Mouse (Mus musculus): Measurements from ENCODE around the gene Eif2a. TPM values are rescaled to one million over a fixed set of nuclear protein-coding genes. Genes with fewer than 3 reads are reported as not detected.
"Not testable (repeated sequence)": the region's sequence is repeated elsewhere in the genome, so short reads cannot be mapped to it uniquely, and the experiment has no call there.

Eif2a gene
- polyA plus RNA-seq, 1 experiment: 15.4 TPM

DNA sequence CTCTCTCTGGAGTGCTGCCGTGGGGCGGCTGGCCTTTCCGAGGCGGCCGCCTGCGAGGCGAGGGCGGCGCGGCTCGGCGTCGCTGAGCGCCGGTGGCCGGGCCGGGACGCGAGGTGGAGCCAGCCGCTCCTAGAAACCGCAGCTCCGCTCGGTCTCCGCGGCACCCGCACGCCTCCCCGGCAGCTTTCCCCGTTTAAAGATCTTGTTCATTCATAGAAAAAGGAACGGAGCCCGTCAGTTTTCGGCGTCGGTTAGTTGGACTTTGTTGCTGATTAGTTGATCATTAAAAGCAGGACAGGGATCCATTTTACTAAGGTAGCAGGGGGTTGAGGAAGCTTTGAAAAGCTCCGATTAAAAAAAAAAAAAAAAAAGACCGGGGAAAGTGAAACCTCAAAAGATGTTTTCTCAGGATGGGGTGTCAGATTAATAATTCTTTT is 51.5 kb downstream of the Eif2a start:
- Histone ChIP-seq H3K36me3 (ENCODE audit: control insufficient read depth, insufficient read depth, low read length) (no peaks in the 10 kb centered on the region; the same call in 1 of the 2 replicates), H3K27me3 (replicated peaks; ENCODE audit: control insufficient read depth, insufficient read depth, low read length) (no peaks in the 10 kb centered on the region), H3K27ac (ENCODE audit: insufficient read depth, low read depth, low read length) (peak overlapping the region; percentile 97), H3K4me1 (ENCODE audit: control insufficient read depth, insufficient read depth, low read length) (peaks cover 8% of the 10 kb centered on the region), H3K4me3 (ENCODE audit: insufficient read depth, low read depth, low read length) (peak overlapping the region; percentile 84)
- TF ChIP-seq POLR2A (IDR thresholded peaks at IDR 0.05; ENCODE audit: low read depth, low read length) (peak; percentile 8), CTCF (conservative IDR thresholded peaks at IDR 0.05; ENCODE audit: insufficient read depth, insufficient read length, low read depth, low read length) (no peak)
- peak; percentile 75 for DNase-seq
- under 1% methylated on average over 36 of the region's 36 CpGs for WGBS

DNA sequence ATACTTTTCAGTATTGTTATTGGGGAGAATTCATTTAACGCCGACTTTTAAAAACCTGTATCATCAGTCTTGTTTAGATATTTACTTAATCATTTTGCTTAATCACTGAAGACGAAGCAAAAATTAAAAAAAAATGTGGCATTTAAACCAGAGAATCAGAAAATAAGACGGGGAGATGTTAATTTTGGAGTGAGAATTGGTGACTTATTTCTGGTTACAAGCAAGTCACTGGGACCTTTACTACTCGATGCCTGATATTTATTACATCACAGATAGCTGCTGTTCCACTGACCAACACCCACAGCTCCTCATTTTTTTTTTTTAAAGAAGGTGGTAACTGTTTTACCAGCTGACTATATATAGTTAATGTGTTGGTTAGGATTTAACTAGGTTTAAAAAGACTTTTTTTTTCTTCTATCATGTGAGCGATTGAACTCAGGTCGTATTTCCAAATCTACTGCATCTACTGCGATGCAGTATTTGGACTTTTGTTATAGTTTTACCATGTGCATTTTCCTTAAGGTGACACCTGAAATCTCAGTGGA is 52.0 kb downstream of the Eif2a start:
- DNase-seq: peak; percentile 66
- Histone ChIP-seq H3K4me3 (ENCODE audit: insufficient read depth, low read depth, low read length) (peak overlapping the region; percentile 84; the same call in 1 of the 2 replicates), H3K27ac (ENCODE audit: insufficient read depth, low read depth, low read length) (no peak overlapping the region), H3K27me3 (replicated peaks; ENCODE audit: control insufficient read depth, insufficient read depth, low read length) (no peaks in the 10 kb centered on the region), H3K4me1 (ENCODE audit: control insufficient read depth, insufficient read depth, low read length) (peaks cover 13% of the 10 kb centered on the region), H3K36me3 (ENCODE audit: control insufficient read depth, insufficient read depth, low read length) (no peaks in the 10 kb centered on the region; the same call in 1 of the 2 replicates)
- TF ChIP-seq POLR2A (IDR thresholded peaks at IDR 0.05; ENCODE audit: low read depth, low read length) (no peak), CTCF (conservative IDR thresholded peaks at IDR 0.05; ENCODE audit: insufficient read depth, insufficient read length, low read depth, low read length) (no peak)
- WGBS: 5% methylated on average over 8 of the region's 8 CpGs

DNA sequence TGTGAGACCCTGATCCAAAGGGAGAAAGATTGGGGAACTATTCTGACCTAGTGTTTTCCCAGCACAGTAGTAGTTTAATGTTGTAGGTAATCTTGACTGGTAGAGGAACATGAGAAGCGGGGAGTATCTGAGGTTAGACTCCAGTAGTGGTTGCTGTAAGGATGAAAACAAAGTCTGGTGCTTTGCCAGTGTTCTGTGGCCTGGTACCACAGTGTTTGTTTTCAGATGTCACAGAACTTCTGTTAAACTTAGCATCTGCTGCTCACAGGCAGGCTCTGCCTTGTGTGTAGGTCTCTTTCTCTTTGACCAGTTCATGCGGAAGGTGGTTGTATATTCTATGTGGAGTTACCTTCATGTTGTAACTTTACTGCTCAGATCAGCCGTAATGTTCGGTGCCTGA is 55.9 kb downstream of the Eif2a start:
- Histone ChIP-seq H3K27ac (ENCODE audit: insufficient read depth, low read depth, low read length) (peak overlapping the region; percentile 55; the same call in 1 of the 2 replicates), H3K4me3 (ENCODE audit: insufficient read depth, low read depth, low read length) (no peak overlapping the region), H3K27me3 (replicated peaks; ENCODE audit: control insufficient read depth, insufficient read depth, low read length) (no peaks in the 10 kb centered on the region), H3K36me3 (ENCODE audit: control insufficient read depth, insufficient read depth, low read length) (no peaks in the 10 kb centered on the region; the same call in 1 of the 2 replicates), H3K4me1 (ENCODE audit: control insufficient read depth, insufficient read depth, low read length) (peaks cover 28% of the 10 kb centered on the region)
- DNase-seq: peak; percentile 15
- TF ChIP-seq POLR2A (IDR thresholded peaks at IDR 0.05; ENCODE audit: low read depth, low read length) (no peak), CTCF (conservative IDR thresholded peaks at IDR 0.05; ENCODE audit: insufficient read depth, insufficient read length, low read depth, low read length) (no peak)
- WGBS: 74% methylated on average over 4 of the region's 4 CpGs

DNA sequence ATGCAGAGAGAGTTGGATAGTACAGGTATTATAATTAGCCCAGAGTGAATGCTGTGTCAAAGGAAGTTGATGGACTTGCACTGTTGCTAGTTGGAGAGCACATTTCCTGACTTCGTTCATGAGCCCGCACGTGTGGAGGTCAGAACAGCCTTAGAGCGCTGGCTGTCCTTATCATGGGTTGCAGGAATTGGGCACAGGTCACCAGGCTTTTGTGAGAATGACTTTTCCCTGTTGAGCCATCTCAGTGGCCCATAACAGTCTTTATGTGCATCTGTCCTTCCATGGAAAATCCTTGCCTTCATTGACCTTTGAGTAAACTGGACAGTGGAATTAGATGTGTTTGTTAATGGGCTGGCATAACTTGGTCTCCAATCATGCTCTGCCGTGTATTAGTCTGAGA is 56.7 kb downstream of the Eif2a start:
- no peak for DNase-seq
- peak overlapping the region; percentile 73; the same call in 1 of the 2 replicates for H3K27ac ChIP-seq (ENCODE audit: insufficient read depth, low read depth, low read length)
- WGBS: 32% methylated on average over 5 of the region's 5 CpGs
- H3K27me3 ChIP-seq (replicated peaks; ENCODE audit: control insufficient read depth, insufficient read depth, low read length): no peaks in the 10 kb centered on the region
- TF ChIP-seq POLR2A (IDR thresholded peaks at IDR 0.05; ENCODE audit: low read depth, low read length) (no peak), CTCF (conservative IDR thresholded peaks at IDR 0.05; ENCODE audit: insufficient read depth, insufficient read length, low read depth, low read length) (no peak)
- H3K4me1 ChIP-seq (ENCODE audit: control insufficient read depth, insufficient read depth, low read length): peaks cover 28% of the 10 kb centered on the region
- H3K36me3 ChIP-seq (ENCODE audit: control insufficient read depth, insufficient read depth, low read length): no peaks in the 10 kb centered on the region; the same call in 1 of the 2 replicates
- H3K4me3 ChIP-seq (ENCODE audit: insufficient read depth, low read depth, low read length): no peak overlapping the region

DNA sequence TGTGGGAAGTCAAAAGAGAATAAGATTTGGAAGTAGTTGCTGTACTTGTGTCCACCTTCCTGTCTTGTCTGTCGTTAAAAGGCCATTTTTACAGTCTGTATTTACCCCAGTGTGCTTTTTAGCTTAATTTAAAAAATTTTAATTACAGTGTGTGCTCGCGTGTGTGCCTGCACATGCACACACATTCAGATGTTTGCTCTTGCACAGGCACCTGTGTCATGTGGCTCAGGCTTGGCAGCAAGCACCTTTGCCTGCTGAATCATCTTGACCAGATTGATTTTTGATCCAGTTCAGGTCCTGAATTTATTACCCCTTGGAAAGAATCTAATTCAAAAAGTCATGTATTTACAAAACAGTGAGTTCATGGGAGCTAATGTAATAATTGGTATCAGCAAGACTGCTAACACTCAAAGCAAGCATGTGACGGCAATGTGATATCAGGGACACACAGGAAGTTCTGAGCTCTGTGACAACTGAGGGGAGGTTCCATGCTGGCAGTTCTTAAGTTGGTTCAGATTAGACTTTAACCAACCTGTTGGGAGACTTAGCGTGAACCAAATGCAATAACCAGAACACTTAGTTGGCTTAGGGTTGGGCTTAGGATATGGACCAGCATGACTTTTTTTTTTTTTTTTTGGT is 57.3 kb downstream of the Eif2a start:
- 43% methylated on average over 5 of the region's 5 CpGs for WGBS
- no peaks in the 10 kb centered on the region; the same call in 1 of the 2 replicates for H3K36me3 ChIP-seq (ENCODE audit: control insufficient read depth, insufficient read depth, low read length)
- H3K4me1 ChIP-seq (ENCODE audit: control insufficient read depth, insufficient read depth, low read length): peaks cover 28% of the 10 kb centered on the region
- no peaks in the 10 kb centered on the region for H3K27me3 ChIP-seq (replicated peaks; ENCODE audit: control insufficient read depth, insufficient read depth, low read length)
- TF ChIP-seq POLR2A (IDR thresholded peaks at IDR 0.05; ENCODE audit: low read depth, low read length) (no peak), CTCF (conservative IDR thresholded peaks at IDR 0.05; ENCODE audit: insufficient read depth, insufficient read length, low read depth, low read length) (no peak)
- H3K4me3 ChIP-seq (ENCODE audit: insufficient read depth, low read depth, low read length): no peak overlapping the region
- peak; percentile 69 for DNase-seq
- H3K27ac ChIP-seq (ENCODE audit: insufficient read depth, low read depth, low read length): peak overlapping the region; percentile 73; the same call in 1 of the 2 replicates

DNA sequence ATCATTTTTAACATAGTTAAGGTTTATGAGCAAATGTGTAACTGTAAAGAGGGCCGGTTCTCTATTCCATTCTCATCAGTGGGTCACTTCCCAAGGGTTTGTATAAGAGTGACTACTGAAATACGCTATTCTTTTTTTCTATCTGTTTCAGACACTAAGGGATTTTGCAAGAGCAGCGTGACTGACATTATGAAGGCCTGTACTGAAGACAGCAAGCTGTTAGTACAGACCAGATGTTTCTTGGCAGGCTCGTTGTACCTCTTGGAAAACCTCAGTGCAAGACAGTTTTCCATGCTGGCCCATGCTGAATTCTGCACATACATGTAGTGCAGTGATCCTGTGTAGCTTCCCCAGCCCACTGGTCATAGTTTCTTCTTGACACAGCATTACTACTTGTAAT is 64.9 kb downstream of the Eif2a start:
- H3K27ac ChIP-seq (ENCODE audit: insufficient read depth, low read depth, low read length); DNase-seq; H3K4me3 ChIP-seq (ENCODE audit: insufficient read depth, low read depth, low read length); H3K27me3 ChIP-seq (replicated peaks; ENCODE audit: control insufficient read depth, insufficient read depth, low read length); H3K4me1 ChIP-seq (ENCODE audit: control insufficient read depth, insufficient read depth, low read length); H3K36me3 ChIP-seq (ENCODE audit: control insufficient read depth, insufficient read depth, low read length): not testable (repeated sequence)
- WGBS: 89% methylated on average over 4 of the region's 4 CpGs

DNA sequence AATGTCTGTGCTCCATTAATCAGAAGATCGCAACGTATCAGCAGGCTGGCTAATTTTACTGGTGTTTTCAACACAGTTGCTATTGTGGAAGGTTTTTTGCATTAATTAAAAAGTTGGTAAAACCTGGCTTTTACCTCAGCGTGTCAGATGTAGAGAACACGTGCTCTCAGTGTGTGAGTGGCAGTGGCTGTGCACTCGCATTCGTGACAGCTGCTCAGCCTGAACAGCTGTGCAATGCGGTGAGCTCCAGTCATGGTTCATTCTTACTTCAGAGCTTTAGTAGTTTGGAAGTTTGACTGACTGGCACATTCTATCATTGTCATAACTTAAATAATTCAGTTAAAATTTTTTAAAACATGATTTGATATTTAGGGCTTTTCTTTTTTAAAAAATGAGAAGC is 67.0 kb downstream of the Eif2a start:
- 90% methylated on average over 7 of the region's 7 CpGs for WGBS
- not testable (repeated sequence) for H3K27ac ChIP-seq (ENCODE audit: insufficient read depth, low read depth, low read length); H3K4me1 ChIP-seq (ENCODE audit: control insufficient read depth, insufficient read depth, low read length); H3K27me3 ChIP-seq (replicated peaks; ENCODE audit: control insufficient read depth, insufficient read depth, low read length); H3K4me3 ChIP-seq (ENCODE audit: insufficient read depth, low read depth, low read length); H3K36me3 ChIP-seq (ENCODE audit: control insufficient read depth, insufficient read depth, low read length); DNase-seq
